Mouse (Mus musculus) liver, embryonic 15.5 days (tissue): ENCODE data around the gene Eif2s1. TPM values are rescaled to one million over a fixed set of nuclear protein-coding genes. Genes with fewer than 3 reads are reported as not detected.
A peak's percentile ranks its signal among the peaks of the same experiment; 100 is the strongest.

Source experiments
- ATAC-seq: fragments of 200-750 bp; cut with Nextera tagmentation; 2 replicates; pipeline ENCODE4 v1.8.0; 2017; ENCODE audit warnings: moderate number of reproducible peaks, mild to moderate bottlenecking, moderate library complexity; ENCODE audit not compliant: insufficient read depth
- H3K27ac ChIP-seq: fragments of 300-500 bp; sonication (generic); replicated peaks from 2 replicates; pipeline ENCODE4 v1.5.1; 2015; ENCODE audit warnings: mild to moderate bottlenecking, inconsistent platforms
- H3K27me3 ChIP-seq: fragments of 300-500 bp; sonication (generic); 2 replicates; pipeline ENCODE4 v1.6.1; 2015; ENCODE audit warnings: mild to moderate bottlenecking, inconsistent platforms
- H3K36me3 ChIP-seq: fragments of 300-500 bp; sonication (generic); replicated peaks from 2 replicates; pipeline ENCODE4 v1.6.1; 2015; ENCODE audit warnings: moderate library complexity, mild to moderate bottlenecking, inconsistent platforms
- H3K4me1 ChIP-seq: fragments of 300-500 bp; sonication (generic); replicated peaks from 2 replicates; pipeline ENCODE4 v1.6.1; 2015; ENCODE audit warnings: inconsistent platforms
- H3K4me2 ChIP-seq: fragments of 300-500 bp; sonication (generic); 2 replicates; pipeline ENCODE4 v1.6.1; 2015; ENCODE audit warnings: moderate library complexity, mild to moderate bottlenecking, inconsistent platforms
- H3K4me3 ChIP-seq: fragments of 300-500 bp; sonication (generic); replicated peaks from 2 replicates; pipeline ENCODE4 v1.5.1; 2015; ENCODE audit warnings: mild to moderate bottlenecking, inconsistent platforms
- H3K9ac ChIP-seq: fragments of 300-500 bp; sonication (generic); 2 replicates; pipeline ENCODE4 v1.6.1; 2015; ENCODE audit warnings: moderate library complexity, mild to moderate bottlenecking, inconsistent platforms
- H3K9me3 ChIP-seq: fragments of 300-500 bp; sonication (generic); replicated peaks from 2 replicates; pipeline ENCODE4 v1.6.1; 2016; ENCODE audit warnings: inconsistent platforms
- WGBS: fragments of 180-500 bp; shearing (Covaris S2); methylation state at CpG from one replicate; pipeline ENCODE4 v1.1.7; 2015; ENCODE audit warnings: mixed read lengths; ENCODE audit not compliant: insufficient replicate concordance; 5-methylcytosine and 5-hydroxymethylcytosine counted together
- polyA plus RNA-seq: library from polyadenylated mRNA; unstranded; fragments of >200 nt; fragmentation: Nextera tagmentation; extraction: Ambion mirVana; gene quantifications from 2 replicates; pipeline ENCODE4 v1.2.1, GENCODE M21; 2015

The Eif2s1 gene
- polyA plus RNA-seq, 1 experiment from 2014 or later, result 171 TPM

DNA sequence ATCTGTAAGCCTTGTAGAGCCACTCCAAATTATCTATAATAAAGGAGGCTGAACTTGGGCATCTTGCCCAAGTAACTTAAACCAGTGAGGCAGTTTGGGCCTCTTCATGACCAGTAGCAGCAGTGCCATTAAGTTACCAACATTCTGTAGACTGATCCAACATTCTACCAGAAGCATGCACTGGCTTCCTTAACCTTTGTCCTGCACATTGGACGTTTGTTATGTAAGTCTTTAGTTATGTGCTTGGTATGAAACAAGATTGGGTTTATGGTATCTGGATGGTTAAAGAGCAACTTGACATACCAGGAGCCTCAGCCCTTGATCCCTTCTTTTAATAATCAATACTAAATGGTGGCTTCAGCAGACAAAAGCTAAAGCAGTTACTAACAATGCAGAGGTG, 28.4 kb downstream of the Eif2s1 start:
- Histone ChIP-seq H3K4me1 (no peaks in the 10 kb centered on the region), H3K27ac (no peak overlapping the region), H3K36me3 (peaks cover 98% of the 10 kb centered on the region), H3K4me2 (no peak overlapping the region), H3K9me3 (no peaks in the 10 kb centered on the region), H3K9ac (no peak overlapping the region), H3K4me3 (no peak overlapping the region), H3K27me3 (no peaks in the 10 kb centered on the region)
- no peak for ATAC-seq
- 49% methylated on average over 1 of the region's 1 CpGs for WGBS

DNA sequence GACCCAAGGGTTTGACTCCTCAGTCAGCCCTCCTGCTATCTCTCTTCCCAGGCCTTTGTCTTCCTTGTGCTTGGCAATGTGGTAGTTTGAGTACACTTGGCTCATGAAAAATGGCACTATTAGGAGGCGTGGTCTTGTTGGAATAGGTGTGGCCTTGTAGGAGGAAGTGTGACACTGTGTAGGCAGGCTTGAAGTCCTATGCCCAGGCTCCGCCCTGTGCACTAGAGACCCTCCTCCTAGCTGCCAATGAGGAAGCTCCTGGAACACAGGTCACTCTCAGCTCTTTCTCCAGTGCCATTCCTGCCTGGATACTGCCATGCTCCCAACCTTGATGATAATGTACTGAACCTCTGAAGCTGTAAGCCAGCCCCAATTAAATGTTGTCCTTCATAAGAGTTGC, 29.5 kb downstream of the Eif2s1 start:
- Histone ChIP-seq H3K27ac (no peak overlapping the region), H3K36me3 (peaks cover 99% of the 10 kb centered on the region), H3K4me1 (no peaks in the 10 kb centered on the region), H3K27me3 (no peaks in the 10 kb centered on the region), H3K4me3 (no peak overlapping the region), H3K4me2 (no peak overlapping the region), H3K9me3 (no peaks in the 10 kb centered on the region), H3K9ac (no peak overlapping the region)
- ATAC-seq, result no peak
- 61% methylated on average over 2 of the region's 2 CpGs for WGBS

DNA sequence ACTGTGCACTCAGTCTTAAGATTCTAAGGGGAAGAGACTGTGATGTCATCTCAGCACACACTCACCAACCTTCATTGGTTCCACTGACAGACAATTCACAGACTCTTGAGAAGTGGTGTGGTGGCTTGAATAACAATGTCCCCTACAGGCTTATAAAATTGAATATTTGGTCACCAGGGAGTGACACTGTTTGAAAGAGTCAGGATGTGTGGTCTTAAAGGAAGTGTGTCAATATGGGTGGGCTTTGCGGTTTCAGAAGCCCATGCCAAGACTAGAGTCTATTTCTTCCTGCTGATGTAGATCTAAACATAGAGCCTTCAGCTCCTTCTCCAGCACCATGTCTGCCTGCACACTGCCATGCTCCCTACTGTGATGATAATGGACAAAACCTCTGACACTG, 36.2 kb downstream of the Eif2s1 start:
- no peaks in the 10 kb centered on the region for H3K9me3 ChIP-seq
- WGBS, result 83% methylated on average over 1 of the region's 1 CpGs
- peaks cover 79% of the 10 kb centered on the region for H3K36me3 ChIP-seq
- no peak for ATAC-seq
- no peak overlapping the region for H3K9ac ChIP-seq
- H3K4me2 ChIP-seq, result no peak overlapping the region
- no peak overlapping the region for H3K27ac ChIP-seq
- no peak overlapping the region for H3K4me3 ChIP-seq
- H3K4me1 ChIP-seq, result no peaks in the 10 kb centered on the region
- no peaks in the 10 kb centered on the region for H3K27me3 ChIP-seq

DNA sequence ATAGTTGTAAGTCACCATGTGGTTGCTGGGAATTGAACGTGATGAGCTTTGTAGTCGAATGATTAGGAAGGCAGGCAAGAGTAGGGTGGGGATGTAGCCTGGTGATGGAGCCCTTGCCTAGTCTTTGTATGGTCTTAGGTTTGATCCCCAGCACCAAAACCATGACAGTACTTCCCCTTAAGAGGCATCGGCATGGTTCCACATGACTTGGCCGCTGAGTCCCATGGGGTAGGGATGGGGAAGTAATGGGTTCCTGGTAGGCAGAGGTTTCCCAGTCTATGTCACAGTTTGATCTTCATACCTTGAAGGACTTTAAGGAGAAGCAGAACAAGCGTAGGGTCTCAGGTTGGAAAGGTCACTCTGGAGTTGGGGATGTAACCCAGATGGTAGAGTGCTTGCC, 39.8 kb downstream of the Eif2s1 start:
- no peaks in the 10 kb centered on the region for H3K9me3 ChIP-seq
- peaks cover 43% of the 10 kb centered on the region for H3K36me3 ChIP-seq
- H3K4me2 ChIP-seq, result no peak overlapping the region
- 72% methylated on average over 5 of the region's 5 CpGs for WGBS
- 0 out of 2 replicates have a peak, but pooled peaks cover 5% of the 10 kb centered on the region for H3K27me3 ChIP-seq
- ATAC-seq, result no peak
- H3K27ac ChIP-seq, result no peak overlapping the region
- H3K4me1 ChIP-seq, result peaks cover 19% of the 10 kb centered on the region
- H3K4me3 ChIP-seq, result no peak overlapping the region
- H3K9ac ChIP-seq, result no peak overlapping the region

DNA sequence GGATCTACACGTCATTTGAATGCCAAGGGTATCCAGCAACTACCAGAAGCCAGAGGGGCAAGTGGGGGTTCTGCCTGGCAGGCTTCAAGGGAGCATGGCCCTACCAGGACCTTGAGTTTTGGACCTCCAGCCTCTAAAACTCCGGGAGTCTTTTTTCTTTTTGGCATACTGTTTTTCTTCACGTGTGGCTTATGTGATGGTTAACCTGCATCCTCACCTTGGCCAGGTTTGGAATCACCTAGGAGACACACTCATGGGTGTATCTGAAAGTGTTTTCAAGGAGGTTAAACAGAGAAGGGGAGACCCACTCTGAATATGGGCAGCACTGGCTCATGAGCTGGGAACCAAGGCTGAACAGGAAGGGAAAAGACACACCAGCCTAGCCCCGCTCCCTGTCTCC, 41.7 kb downstream of the Eif2s1 start:
- Histone ChIP-seq H3K27me3 (0 out of 2 replicates have a peak, but pooled peaks cover 13% of the 10 kb centered on the region), H3K9me3 (no peaks in the 10 kb centered on the region), H3K36me3 (peaks cover 25% of the 10 kb centered on the region), H3K9ac (no peak overlapping the region), H3K4me3 (no peak overlapping the region), H3K27ac (no peak overlapping the region), H3K4me2 (no peak overlapping the region), H3K4me1 (peaks cover 34% of the 10 kb centered on the region)
- 80% methylated on average over 4 of the region's 4 CpGs for WGBS
- ATAC-seq, result no peak

DNA sequence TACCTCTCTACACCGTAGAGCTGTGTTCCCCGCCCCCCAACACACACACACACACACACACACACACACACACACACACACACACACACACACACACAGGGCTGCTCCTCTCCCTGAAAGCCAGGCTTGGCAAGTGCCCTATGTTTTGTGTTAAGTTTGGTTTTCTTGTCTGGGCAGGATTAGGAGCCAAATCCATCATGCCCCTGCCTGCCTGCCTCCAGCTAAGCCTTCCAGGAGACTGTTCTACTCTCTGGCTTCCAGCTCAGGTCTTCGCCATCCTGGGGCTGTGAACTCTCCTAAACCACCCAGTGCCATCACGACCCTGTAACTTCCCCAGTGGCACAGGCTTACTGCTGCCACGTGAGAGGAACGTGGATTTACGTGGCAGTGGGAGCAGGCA, 42.9 kb downstream of the Eif2s1 start:
- Histone ChIP-seq H3K9me3 (no peaks in the 10 kb centered on the region; the same call in 1 of the 2 replicates), H3K4me3 (peak overlapping the region; percentile 56), H3K27me3 (0 out of 2 replicates have a peak, but pooled peaks cover 17% of the 10 kb centered on the region), H3K9ac (peak overlapping the region; percentile 62), H3K4me2 (peak overlapping the region; percentile 68), H3K27ac (peak overlapping the region; percentile 70), H3K36me3 (peaks cover 13% of the 10 kb centered on the region), H3K4me1 (peaks cover 45% of the 10 kb centered on the region)
- no peak for ATAC-seq
- WGBS, result 81% methylated on average over 7 of the region's 7 CpGs

DNA sequence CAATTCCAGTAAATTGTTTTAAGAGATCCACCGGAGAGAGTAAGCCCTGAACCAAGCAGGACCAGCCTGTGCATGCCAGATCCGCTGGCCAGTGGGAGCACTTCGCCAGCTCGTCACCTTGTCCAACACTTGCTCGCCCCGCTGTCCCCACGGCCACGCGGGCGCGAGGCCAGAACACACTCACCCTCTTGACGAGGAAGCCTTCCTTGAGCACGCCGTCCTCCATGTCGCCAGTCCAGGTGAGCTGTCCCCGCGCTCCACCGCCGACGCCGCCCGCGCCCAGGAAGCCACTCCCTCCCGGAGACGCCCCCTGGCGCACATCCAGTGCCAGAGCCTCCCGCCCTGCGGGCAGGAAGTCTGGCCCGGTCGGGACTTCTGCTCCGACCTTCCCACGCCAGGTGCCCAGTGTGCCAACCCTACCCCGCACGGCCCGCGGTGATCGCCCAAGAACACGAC, 45.1 kb downstream of the Eif2s1 start, which contains the start of gene Plek2:
Gene Plek2 (minus strand): TSS at position 258 of the 456 bp plus-strand sequence.
- peak within 1 kb of the TSS; percentile 83 for H3K4me2 ChIP-seq
- 0 out of 2 replicates have a peak, but pooled peaks cover 29% of the 10 kb centered on the region for H3K27me3 ChIP-seq
- H3K36me3 ChIP-seq, result no peaks in the 10 kb centered on the region; the same call in none of the 2 replicates
- H3K27ac ChIP-seq, result peak within 1 kb of the TSS; percentile 75
- H3K9me3 ChIP-seq, result no peaks in the 10 kb centered on the region; the same call in 1 of the 2 replicates
- 4% methylated on average over 38 of the region's 38 CpGs for WGBS
- ATAC-seq, result peak; percentile 41
- peak within 1 kb of the TSS; percentile 83 for H3K9ac ChIP-seq
- H3K4me1 ChIP-seq, result peaks cover 65% of the 10 kb centered on the region
- peak within 1 kb of the TSS; percentile 82 for H3K4me3 ChIP-seq

DNA sequence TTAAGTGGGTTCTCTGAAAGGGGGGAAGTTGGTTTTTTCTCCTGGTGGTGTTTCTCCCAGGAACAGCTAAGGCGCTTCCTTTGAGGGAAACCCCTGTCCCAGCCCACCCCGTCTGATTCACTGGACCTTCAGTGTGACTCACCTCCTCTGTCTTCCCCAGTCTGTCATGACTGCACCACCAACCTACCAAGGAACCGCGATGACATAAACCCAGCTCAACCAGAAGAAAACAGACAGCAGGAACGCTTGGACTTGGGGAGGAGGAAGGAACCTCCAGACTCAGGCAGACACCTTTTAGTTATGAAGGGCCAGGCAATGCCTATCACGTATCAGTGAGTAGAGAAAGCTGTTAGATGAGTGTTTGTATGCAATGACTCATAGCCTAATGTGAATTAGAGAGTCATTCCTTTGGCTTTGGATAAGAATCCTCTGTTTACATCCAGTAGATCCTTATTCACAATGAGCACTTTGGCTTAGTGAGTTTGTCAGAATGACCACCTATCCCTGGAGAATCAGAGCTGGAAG, 46.5 kb downstream of the Eif2s1 start:
- Histone ChIP-seq H3K4me1 (peaks cover 75% of the 10 kb centered on the region), H3K4me2 (no peak overlapping the region), H3K4me3 (no peak overlapping the region), H3K36me3 (no peaks in the 10 kb centered on the region; the same call in none of the 2 replicates), H3K9me3 (no peaks in the 10 kb centered on the region; the same call in 1 of the 2 replicates), H3K27me3 (peaks cover 42% of the 10 kb centered on the region), H3K9ac (0 out of 2 replicates have a peak overlapping the region, but pooled peaks have one; percentile 19), H3K27ac (peak overlapping the region; percentile 75)
- WGBS, result 61% methylated on average over 6 of the region's 6 CpGs
- no peak for ATAC-seq

DNA sequence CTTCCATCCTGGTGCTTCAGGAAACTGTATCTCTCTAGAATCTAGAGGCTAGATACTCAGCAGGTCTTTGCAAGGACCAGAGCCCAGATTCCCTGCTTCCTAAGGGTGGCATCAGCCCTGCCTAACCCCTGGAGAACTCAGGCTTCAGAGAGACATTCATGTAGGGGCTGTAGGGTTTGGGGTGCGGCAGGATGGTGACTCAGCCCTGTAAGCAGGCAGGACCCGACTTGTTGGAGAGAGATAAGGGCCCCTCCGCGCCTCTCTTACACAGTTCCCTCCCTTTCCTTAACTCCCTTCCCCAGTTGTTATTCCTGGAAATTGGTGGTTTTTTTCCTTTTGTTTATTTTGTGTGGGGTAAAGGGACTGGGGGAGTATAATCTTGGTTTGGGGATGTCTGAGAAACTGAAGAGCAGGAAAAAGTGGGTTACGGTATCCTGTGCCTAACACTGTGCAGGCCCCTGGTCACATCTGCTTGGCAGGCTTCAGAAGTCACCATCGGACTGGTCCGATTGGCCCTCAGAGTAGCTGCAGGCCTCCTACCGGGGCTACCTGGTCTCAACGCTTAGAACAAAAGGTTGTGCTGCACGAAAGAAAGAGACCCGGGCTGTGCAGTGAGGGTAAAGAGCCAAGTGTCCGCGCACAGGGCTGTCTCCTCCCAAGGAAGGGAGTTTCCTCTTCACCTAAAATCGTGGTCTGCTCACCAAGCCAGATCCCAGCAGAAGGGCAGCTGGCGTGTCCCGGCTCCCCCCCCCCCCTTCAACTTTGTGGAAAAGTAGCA, 49.3 kb downstream of the Eif2s1 start:
- peak overlapping the region; percentile 69 for H3K4me3 ChIP-seq
- WGBS, result 2% methylated on average over 16 of the region's 16 CpGs
- peak overlapping the region; percentile 80 for H3K9ac ChIP-seq
- H3K4me1 ChIP-seq, result peaks cover 83% of the 10 kb centered on the region
- peak; percentile 86 for ATAC-seq
- H3K27me3 ChIP-seq, result peaks cover 51% of the 10 kb centered on the region
- no peaks in the 10 kb centered on the region for H3K36me3 ChIP-seq
- H3K27ac ChIP-seq, result peak overlapping the region; percentile 99
- H3K4me2 ChIP-seq, result peak overlapping the region; percentile 90
- no peaks in the 10 kb centered on the region; the same call in 1 of the 2 replicates for H3K9me3 ChIP-seq

DNA sequence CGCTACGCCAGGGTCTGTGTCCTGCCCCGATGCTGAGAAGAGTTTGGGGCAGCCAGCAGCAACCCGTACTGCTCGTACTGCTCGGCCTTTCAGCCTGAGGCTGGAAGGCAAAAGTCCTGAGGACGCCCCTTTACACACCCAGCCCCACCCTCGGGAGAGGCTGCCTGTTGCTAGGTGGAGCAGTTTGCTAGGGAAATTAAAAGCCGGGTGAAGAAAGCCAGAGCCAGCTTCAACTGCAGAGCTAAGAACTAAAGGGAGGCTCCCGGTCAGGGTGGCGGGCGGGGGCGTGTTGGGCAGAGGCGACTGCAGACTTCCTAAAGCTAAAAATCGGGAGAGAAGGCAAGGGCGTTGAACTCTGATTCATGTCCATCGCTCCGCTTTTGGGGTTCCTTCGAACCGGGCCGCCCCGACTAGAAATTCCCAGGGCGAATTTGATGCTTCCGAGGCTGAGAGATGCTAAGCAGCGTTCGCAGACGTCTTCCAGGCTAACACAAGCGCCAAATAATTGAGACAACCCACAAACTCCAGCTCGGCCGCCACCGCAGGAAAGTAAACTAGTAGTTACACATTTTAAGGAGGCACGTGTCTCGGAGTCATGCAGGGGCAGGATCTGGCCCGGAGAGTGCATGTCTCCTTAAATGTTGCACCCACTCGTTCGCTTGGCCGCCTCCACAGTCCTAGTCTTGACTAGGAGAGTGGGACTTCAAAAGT, 50.2 kb downstream of the Eif2s1 start:
- peak overlapping the region; percentile 80 for H3K9ac ChIP-seq
- H3K9me3 ChIP-seq, result no peaks in the 10 kb centered on the region; the same call in 1 of the 2 replicates
- H3K4me2 ChIP-seq, result peak overlapping the region; percentile 90
- H3K36me3 ChIP-seq, result peaks cover 7% of the 10 kb centered on the region
- peaks cover 93% of the 10 kb centered on the region for H3K4me1 ChIP-seq
- peak overlapping the region; percentile 99 for H3K27ac ChIP-seq
- peak overlapping the region; percentile 69 for H3K4me3 ChIP-seq
- WGBS, result under 1% methylated on average over 37 of the region's 37 CpGs
- H3K27me3 ChIP-seq, result peaks cover 43% of the 10 kb centered on the region
- ATAC-seq, result peak; percentile 75

DNA sequence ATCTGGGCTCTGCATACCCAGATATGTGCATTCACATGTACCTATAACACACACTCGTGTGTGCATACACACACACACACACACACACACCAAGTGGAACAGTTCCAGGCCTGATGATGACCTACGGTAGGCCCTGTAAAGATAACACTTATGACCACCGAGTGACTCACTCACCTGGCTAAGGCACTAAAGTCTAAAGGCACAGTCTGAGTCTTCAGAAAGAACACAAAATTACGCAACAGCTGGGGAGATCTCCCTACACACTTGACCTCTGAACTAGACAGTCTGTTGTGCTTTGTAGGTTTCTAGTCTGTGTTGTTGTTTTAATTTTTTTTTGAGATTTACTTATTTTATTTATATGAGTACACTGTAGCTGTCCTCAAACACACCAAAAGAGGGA, 52.8 kb downstream of the Eif2s1 start:
- no peak for ATAC-seq
- 75% methylated on average over 4 of the region's 4 CpGs for WGBS

More for the DNA sequence above, 52.8 kb downstream of the Eif2s1 start:
- H3K36me3 ChIP-seq, result peaks cover 12% of the 10 kb centered on the region
- H3K9ac ChIP-seq, result peak overlapping the region; percentile 32
- H3K4me2 ChIP-seq, result peak overlapping the region; percentile 90
- peak overlapping the region; percentile 69 for H3K4me3 ChIP-seq
- H3K27me3 ChIP-seq, result peaks cover 35% of the 10 kb centered on the region
- peaks cover 85% of the 10 kb centered on the region for H3K4me1 ChIP-seq
- peak overlapping the region; percentile 91 for H3K27ac ChIP-seq
- no peaks in the 10 kb centered on the region for H3K9me3 ChIP-seq
